Mouse (Mus musculus): Measurements from ENCODE around the gene Pphln1.

DNA sequence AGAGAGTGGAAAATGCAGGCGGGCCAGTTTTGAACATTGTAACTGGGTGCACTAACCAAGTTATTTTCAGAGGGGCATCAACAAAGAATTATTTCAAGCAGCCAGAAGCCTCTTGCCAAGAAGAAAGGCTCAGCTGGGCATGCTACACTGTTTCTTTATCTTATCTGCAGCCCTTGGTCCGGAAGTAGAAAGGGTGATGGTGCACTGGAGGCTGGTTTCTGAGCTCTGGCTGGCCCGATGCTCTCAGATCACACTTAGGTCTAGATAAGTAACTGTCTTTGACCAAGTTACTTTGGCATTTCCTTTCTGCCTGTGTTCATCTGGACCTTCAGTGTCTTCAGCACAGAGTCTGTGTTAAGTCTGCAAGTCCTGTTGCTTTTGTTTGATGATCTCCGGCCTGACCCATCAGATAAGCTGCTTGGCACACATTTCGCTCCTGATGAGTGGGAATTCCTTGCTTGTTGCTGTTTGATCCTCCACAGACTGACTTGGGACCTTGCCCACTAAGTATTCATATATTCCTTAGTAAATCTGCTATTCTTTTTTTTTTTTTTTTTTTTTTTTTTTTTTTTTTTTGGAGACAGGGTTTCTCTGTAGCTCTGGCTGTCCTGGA is 127.3 kb downstream of the Pphln1 start:
- TF ChIP-seq CTCF (conservative IDR thresholded peaks at IDR 0.05; ENCODE audit: insufficient read depth, insufficient read length, low read depth, low read length): no peak
- TF ChIP-seq POLR2A (IDR thresholded peaks at IDR 0.05; ENCODE audit: low read depth, low read length): no peak
